Mouse (Mus musculus) kidney, adult 2 months (tissue): ENCODE measurements around the gene Zswim5. TPM values are rescaled to one million over a fixed set of nuclear protein-coding genes. Genes with fewer than 3 reads are reported as not detected.

Source experiments
- DNase-seq: peaks from one replicate; pipeline ENCODE4 v3.0.0; 2021
- H3K27ac ChIP-seq: fragments of 200-500 bp; 2 replicates; pipeline ENCODE4 v1.5.1; 2012; ENCODE audit warnings: low read depth, low read length, control low read depth, inconsistent platforms; ENCODE audit not compliant: insufficient read depth
- H3K27me3 ChIP-seq: fragments of 200-500 bp; replicated peaks from 2 replicates; pipeline ENCODE4 v1.6.1; 2012; ENCODE audit warnings: mild to moderate bottlenecking, moderate library complexity, low read length, inconsistent platforms; ENCODE audit not compliant: control insufficient read depth, insufficient read depth
- H3K36me3 ChIP-seq: fragments of 200-500 bp; 2 replicates; pipeline ENCODE4 v1.6.1; 2012; ENCODE audit warnings: mild to moderate bottlenecking, moderate library complexity, low read length, inconsistent platforms; ENCODE audit not compliant: control insufficient read depth, insufficient read depth
- H3K4me1 ChIP-seq: fragments of 200-500 bp; 2 replicates; pipeline ENCODE4 v1.6.1; 2011; ENCODE audit warnings: low read length; ENCODE audit not compliant: control insufficient read depth, insufficient read depth
- H3K4me3 ChIP-seq: fragments of 200-500 bp; 2 replicates; pipeline ENCODE4 v1.5.1; 2011; ENCODE audit warnings: mild to moderate bottlenecking, low read depth, low read length, control low read depth; ENCODE audit not compliant: insufficient read depth
- CTCF ChIP-seq: fragments of 200-500 bp; conservative IDR thresholded peaks from 2 replicates; pipeline ENCODE4 v1.5.1; 2011; ENCODE audit warnings: low read depth, mild to moderate bottlenecking, control low read depth, low read length, moderate library complexity, mixed read lengths; ENCODE audit not compliant: insufficient read depth, insufficient read length
- POLR2A ChIP-seq: fragments of 200-500 bp; IDR thresholded peaks from one replicate; pipeline ENCODE4 v1.6.1; 2011; ENCODE audit warnings: low read depth, low read length, control low read depth
- WGBS: fragments of 180-500 bp; shearing (Covaris S2); methylation state at CpG from one replicate; pipeline ENCODE4 v1.1.7; 2018; 5-methylcytosine and 5-hydroxymethylcytosine counted together
- polyA plus RNA-seq: library from polyadenylated mRNA; depleted of rRNA; stranded (reverse); fragments of >200 nt; gene quantifications from 2 replicates; pipeline ENCODE4 v1.2.3, GENCODE M21; 2012

Gene Zswim5
- polyA plus RNA-seq, 1 experiment = 7.4 TPM

GRCm38 (mm10) chr4:116993672-116994621, 116.8 kb downstream of the Zswim5 start, which contains the start of gene Urod:
Gene Urod (minus strand): TSS chr4:116994413.
- H3K4me3 ChIP-seq = peak within 1 kb of the TSS; percentile 96
- peak within 1 kb of the TSS; percentile 84 for H3K27ac ChIP-seq
- H3K36me3 ChIP-seq = no peaks in the 10 kb centered on the region
- peak; percentile 98 for DNase-seq
- TF ChIP-seq CTCF = no peak
- no peak for TF ChIP-seq POLR2A
- H3K4me1 ChIP-seq = peaks cover 13% of the 10 kb centered on the region; the same call in 1 of the 2 replicates
- H3K27me3 ChIP-seq = no peaks in the 10 kb centered on the region
- WGBS = under 1% methylated on average over 38 of the region's 38 CpGs

GRCm38 (mm10) chr4:116995131-116995797, 118.1 kb downstream of the Zswim5 start, which contains the start of gene Hectd3:
Gene Hectd3 (plus strand): TSS chr4:116995317.
- TF ChIP-seq POLR2A (no peak), CTCF (no peak)
- Histone ChIP-seq H3K27me3 (no peaks in the 10 kb centered on the region), H3K4me3 (peak within 1 kb of the TSS; percentile 96), H3K4me1 (peaks cover 13% of the 10 kb centered on the region; the same call in 1 of the 2 replicates), H3K36me3 (no peaks in the 10 kb centered on the region), H3K27ac (peak within 1 kb of the TSS; percentile 84)
- peak; percentile 83 for DNase-seq
- WGBS = under 1% methylated on average over 58 of the region's 58 CpGs

- H3K27ac ChIP-seq = peak overlapping the region; percentile 84
- WGBS = under 1% methylated on average over 16 of the region's 16 CpGs
- no peaks in the 10 kb centered on the region for H3K36me3 ChIP-seq
- peak overlapping the region; percentile 96 for H3K4me3 ChIP-seq
- DNase-seq = peak; percentile 90
- TF ChIP-seq CTCF (peak; percentile 62), POLR2A (no peak)
- H3K4me1 ChIP-seq = peaks cover 13% of the 10 kb centered on the region; the same call in 1 of the 2 replicates
- H3K27me3 ChIP-seq = no peaks in the 10 kb centered on the region
These were observed 118.6 kb downstream of the Zswim5 start for GRCm38 (mm10) chr4:116995798-116996135.

- TF ChIP-seq POLR2A (no peak), CTCF (no peak)
- H3K4me3 ChIP-seq = no peak overlapping the region
- H3K27me3 ChIP-seq = no peaks in the 10 kb centered on the region
- DNase-seq = no peak
- H3K27ac ChIP-seq = no peak overlapping the region
- H3K4me1 ChIP-seq = peaks cover 6% of the 10 kb centered on the region; the same call in 1 of the 2 replicates
- no peaks in the 10 kb centered on the region for H3K36me3 ChIP-seq
- 95% methylated on average over 17 of the region's 17 CpGs for WGBS
These were observed 122.5 kb downstream of the Zswim5 start for GRCm38 (mm10) chr4:116999513-117000154.

GRCm38 (mm10) chr4:117001957-117002356, 124.8 kb downstream of the Zswim5 start:
- WGBS = 92% methylated on average over 16 of the region's 16 CpGs
- Histone ChIP-seq H3K27ac (no peak overlapping the region), H3K27me3 (no peaks in the 10 kb centered on the region), H3K36me3 (no peaks in the 10 kb centered on the region), H3K4me1 (no peaks in the 10 kb centered on the region), H3K4me3 (no peak overlapping the region)
- DNase-seq = no peak
- TF ChIP-seq POLR2A = no peak
- no peak for TF ChIP-seq CTCF

- Histone ChIP-seq H3K27ac (no peak overlapping the region), H3K4me3 (no peak overlapping the region), H3K4me1 (no peaks in the 10 kb centered on the region), H3K36me3 (no peaks in the 10 kb centered on the region), H3K27me3 (no peaks in the 10 kb centered on the region)
- TF ChIP-seq POLR2A = no peak
- peak; percentile 78 for TF ChIP-seq CTCF
- WGBS = 59% methylated on average over 38 of the region's 38 CpGs
- peak; percentile 87 for DNase-seq
These were observed 125.7 kb downstream of the Zswim5 start for GRCm38 (mm10) chr4:117002543-117003521.
